Mouse (Mus musculus) neural tube, embryonic 11.5 days (tissue): Measurements from ENCODE around the gene Stat5b. TPM values are rescaled to one million over a fixed set of nuclear protein-coding genes. Genes with fewer than 3 reads are reported as not detected.

Experiments used
- ATAC-seq: fragments of 200-750 bp; cut with Nextera tagmentation; 2 replicates; pipeline ENCODE4 v1.8.0; 2017; ENCODE audit warnings: moderate number of reproducible peaks, mild to moderate bottlenecking, moderate TSS enrichment, moderate library complexity; ENCODE audit not compliant: insufficient read depth, low FRiP score, low TSS enrichment
- DNase-seq: peaks from one replicate; pipeline ENCODE4 v3.0.0-alpha.2; 2015; ENCODE audit warnings: low spot score
- H3K27ac ChIP-seq: fragments of 300-500 bp; sonication (generic); 2 replicates; pipeline ENCODE4 v1.5.1; 2014; ENCODE audit warnings: low read depth, mild to moderate bottlenecking, low read length
- H3K27me3 ChIP-seq: fragments of 300-500 bp; sonication (generic); 2 replicates; pipeline ENCODE4 v1.6.1; 2014; ENCODE audit warnings: mild to moderate bottlenecking, low read length, mixed read lengths; ENCODE audit not compliant: control insufficient read depth, insufficient read depth
- H3K36me3 ChIP-seq: fragments of 300-500 bp; sonication (generic); 2 replicates; pipeline ENCODE4 v1.6.1; 2014; ENCODE audit warnings: mild to moderate bottlenecking, low read length, moderate library complexity, mixed read lengths; ENCODE audit not compliant: control insufficient read depth, insufficient read depth
- H3K4me1 ChIP-seq: fragments of 300-500 bp; sonication (generic); 2 replicates; pipeline ENCODE4 v1.6.1; 2014; ENCODE audit warnings: low read length, mixed read lengths; ENCODE audit not compliant: control insufficient read depth, insufficient read depth
- H3K4me2 ChIP-seq: fragments of 300-500 bp; sonication (generic); 2 replicates; pipeline ENCODE4 v1.6.1; 2014; ENCODE audit warnings: low read depth, mild to moderate bottlenecking, moderate library complexity
- H3K4me3 ChIP-seq: fragments of 300-500 bp; sonication (generic); 2 replicates; pipeline ENCODE4 v1.5.1; 2014; ENCODE audit warnings: low read depth, low read length
- H3K9ac ChIP-seq: fragments of 300-500 bp; sonication (generic); 2 replicates; pipeline ENCODE4 v1.6.1; 2014; ENCODE audit warnings: mild to moderate bottlenecking, low read length
- H3K9me3 ChIP-seq: fragments of 300-500 bp; sonication (generic); 2 replicates; pipeline ENCODE4 v1.6.1; 2016; ENCODE audit warnings: low read length; ENCODE audit not compliant: control insufficient read depth
- WGBS: fragments of 180-500 bp; shearing (Covaris S2); extraction: QIAGEN DNeasy Blood & Tissue Kit; methylation state at CpG from one replicate; pipeline ENCODE4 v1.1.7; 2014; 5-methylcytosine and 5-hydroxymethylcytosine counted together
- polyA plus RNA-seq: library from polyadenylated mRNA; unstranded; fragments of >200 nt; fragmentation: Nextera tagmentation; extraction: Ambion mirVana; gene quantifications from 2 replicates; pipeline ENCODE4 v1.2.1, GENCODE M21; 2014

Stat5b gene
- polyA plus RNA-seq = 18.3 and 20.2 TPM in 2 replicates

DNA sequence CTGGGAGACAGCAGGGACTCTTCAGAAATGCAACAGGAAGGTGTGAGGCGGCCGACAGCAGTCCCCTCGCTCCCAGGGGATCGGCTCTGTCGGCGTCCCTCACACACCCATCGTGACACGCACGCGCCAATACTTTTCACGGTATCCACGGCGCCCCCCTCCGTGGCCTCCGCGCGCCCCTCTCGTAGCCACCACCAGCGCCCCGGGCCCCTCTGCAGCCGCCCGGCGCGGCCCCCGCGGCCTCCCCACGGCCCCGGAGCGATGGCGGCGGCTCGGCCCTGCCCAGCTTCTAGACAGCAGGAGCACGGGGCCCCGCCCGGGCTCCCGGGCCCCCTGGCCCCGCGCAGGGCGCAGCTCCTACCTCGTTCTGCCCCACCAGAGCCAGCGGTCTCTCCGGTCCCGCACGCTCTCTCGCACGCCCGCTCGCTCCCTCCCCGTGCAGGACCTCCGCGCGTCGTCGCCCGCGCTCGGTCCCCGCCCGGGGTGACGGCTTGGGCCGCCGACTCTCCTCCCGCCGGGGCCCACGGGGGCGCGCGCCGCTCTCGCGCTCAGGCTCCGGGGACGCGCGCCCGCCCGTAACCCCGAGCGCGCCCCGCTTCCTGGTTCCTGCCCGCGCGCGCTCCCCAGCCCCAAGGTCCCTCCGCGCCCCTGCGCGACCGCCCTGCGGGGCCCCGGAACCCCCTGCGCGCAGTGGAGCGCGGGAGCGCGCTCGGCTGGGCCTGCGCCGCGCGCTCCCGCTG, at the start of gene Stat5b:
TSS of gene Stat5b (minus strand) at position 687 of the 740 bp plus-strand sequence.
- Histone ChIP-seq H3K9me3 (no peaks in the 10 kb centered on the region), H3K9ac (peak within 1 kb of the TSS; percentile 96), H3K4me3 (peak within 1 kb of the TSS; percentile 88), H3K4me2 (peak within 1 kb of the TSS; percentile 92), H3K4me1 (no peaks in the 10 kb centered on the region), H3K27me3 (no peaks in the 10 kb centered on the region), H3K36me3 (no peaks in the 10 kb centered on the region), H3K27ac (peak within 1 kb of the TSS; percentile 63)
- DNase-seq (peak; percentile 82), ATAC-seq (peak; percentile 67)
- under 1% methylated on average over 66 of the region's 104 CpGs for WGBS

- no peaks in the 10 kb centered on the region for H3K9me3 ChIP-seq
- peaks cover 10% of the 10 kb centered on the region; the same call in 1 of the 2 replicates for H3K36me3 ChIP-seq
- H3K27ac ChIP-seq = 0 out of 2 replicates have a peak overlapping the region, but pooled peaks have one; percentile 7
- H3K4me2 ChIP-seq = no peak overlapping the region
- no peak for ATAC-seq
- no peak for DNase-seq
- no peaks in the 10 kb centered on the region for H3K4me1 ChIP-seq
- WGBS = 79% methylated on average over 16 of the region's 16 CpGs
- H3K4me3 ChIP-seq = no peak overlapping the region
- no peak overlapping the region for H3K9ac ChIP-seq
- H3K27me3 ChIP-seq = no peaks in the 10 kb centered on the region
Observed at GRCm38 (mm10) chr11:100898441-100899199, 48.1 kb upstream of the Stat5b start.

- H3K27me3 ChIP-seq = no peaks in the 10 kb centered on the region
- H3K4me3 ChIP-seq = no peak overlapping the region
- H3K4me2 ChIP-seq = no peak overlapping the region
- no peak overlapping the region for H3K9ac ChIP-seq
- WGBS = 78% methylated on average over 7 of the region's 7 CpGs
- H3K4me1 ChIP-seq = no peaks in the 10 kb centered on the region
- DNase-seq (no peak), ATAC-seq (no peak)
- no peaks in the 10 kb centered on the region for H3K9me3 ChIP-seq
- H3K27ac ChIP-seq = no peak overlapping the region
- H3K36me3 ChIP-seq = peaks cover 8% of the 10 kb centered on the region; the same call in 1 of the 2 replicates
Observed at GRCm38 (mm10) chr11:100897294-100898231, 47.0 kb upstream of the Stat5b start.

DNA sequence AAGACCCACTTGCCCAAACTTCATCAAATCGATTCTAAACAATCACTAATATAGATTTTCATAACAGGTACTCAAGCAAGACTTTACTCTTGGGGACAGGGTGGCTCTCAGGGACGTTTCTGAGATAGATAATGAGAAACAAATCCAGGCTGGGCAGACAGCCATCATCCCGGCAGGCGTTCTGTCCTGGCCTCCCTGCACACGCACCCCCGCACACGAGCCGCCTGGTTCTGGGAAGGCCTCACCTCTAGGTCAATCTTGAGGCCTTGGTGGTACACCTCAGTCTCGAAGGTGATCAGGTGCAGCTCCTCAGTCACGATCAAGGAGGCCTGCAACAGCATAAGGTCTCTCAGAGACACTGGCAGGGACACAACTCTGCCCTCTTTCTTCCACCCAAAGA, 45.6 kb upstream of the Stat5b start:
- no peak overlapping the region for H3K4me3 ChIP-seq
- 89% methylated on average over 10 of the region's 10 CpGs for WGBS
- ATAC-seq = no peak
- no peak overlapping the region for H3K4me2 ChIP-seq
- no peak overlapping the region for H3K27ac ChIP-seq
- H3K4me1 ChIP-seq = no peaks in the 10 kb centered on the region
- DNase-seq = no peak
- H3K27me3 ChIP-seq = no peaks in the 10 kb centered on the region
- no peak overlapping the region for H3K9ac ChIP-seq
- H3K36me3 ChIP-seq = no peaks in the 10 kb centered on the region
- no peaks in the 10 kb centered on the region for H3K9me3 ChIP-seq

GRCm38 (mm10) chr11:100894146-100894918, 43.8 kb upstream of the Stat5b start:
- no peak overlapping the region for H3K4me2 ChIP-seq
- H3K36me3 ChIP-seq = no peaks in the 10 kb centered on the region
- H3K27ac ChIP-seq = no peak overlapping the region
- no peaks in the 10 kb centered on the region for H3K4me1 ChIP-seq
- WGBS = 66% methylated on average over 9 of the region's 9 CpGs
- H3K4me3 ChIP-seq = no peak overlapping the region
- H3K27me3 ChIP-seq = no peaks in the 10 kb centered on the region
- DNase-seq (no peak), ATAC-seq (no peak)
- no peak overlapping the region for H3K9ac ChIP-seq
- H3K9me3 ChIP-seq = no peaks in the 10 kb centered on the region

- 15% methylated on average over 9 of the region's 9 CpGs for WGBS
- H3K9me3 ChIP-seq = no peaks in the 10 kb centered on the region
Observed at GRCm38 (mm10) chr11:100893482-100893881, 43.0 kb upstream of the Stat5b start.

DNA sequence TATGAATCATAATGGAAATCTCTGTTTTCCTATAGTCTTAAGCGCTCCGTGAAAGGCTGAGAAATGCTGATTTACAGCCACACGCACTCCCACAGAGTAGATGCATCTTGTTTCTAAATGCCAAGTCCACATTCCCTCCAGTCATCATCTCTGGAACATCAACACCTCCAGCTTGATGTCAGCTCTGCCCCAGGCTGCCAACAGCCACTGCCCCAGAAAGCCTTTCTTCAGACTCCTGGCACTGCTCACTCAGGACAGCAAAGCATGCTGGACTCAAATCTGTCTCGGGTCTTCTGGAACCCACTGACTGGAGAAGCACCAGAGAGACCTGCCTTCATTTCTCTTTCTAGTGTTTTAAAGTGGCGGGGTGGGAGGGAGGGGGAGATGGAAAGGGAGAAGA, 41.9 kb upstream of the Stat5b start:
- Histone ChIP-seq H3K36me3 (no peaks in the 10 kb centered on the region), H3K4me2 (no peak overlapping the region), H3K9me3 (no peaks in the 10 kb centered on the region), H3K27me3 (no peaks in the 10 kb centered on the region), H3K4me3 (no peak overlapping the region), H3K4me1 (no peaks in the 10 kb centered on the region), H3K27ac (no peak overlapping the region), H3K9ac (no peak overlapping the region)
- DNase-seq = no peak
- WGBS = 84% methylated on average over 4 of the region's 5 CpGs
- ATAC-seq = no peak

More at GRCm38 (mm10) chr11:100893482-100893881, 43.0 kb upstream of the Stat5b start:
- peak; percentile 89 for DNase-seq
- Histone ChIP-seq H3K4me3 (no peak overlapping the region), H3K36me3 (no peaks in the 10 kb centered on the region), H3K4me1 (no peaks in the 10 kb centered on the region), H3K27me3 (no peaks in the 10 kb centered on the region), H3K27ac (no peak overlapping the region), H3K4me2 (no peak overlapping the region), H3K9ac (no peak overlapping the region)
- ATAC-seq = no peak
